Mouse (Mus musculus) embryonic facial prominence, embryonic 14.5 days (tissue): ENCODE data around the gene Pld5. TPM values are rescaled to one million over a fixed set of nuclear protein-coding genes. Genes with fewer than 3 reads are reported as not detected.
A peak's percentile ranks its signal among the peaks of the same experiment; 100 is the strongest.

Source experiments
- ATAC-seq: fragments of 200-750 bp; cut with Nextera tagmentation; 2 replicates; pipeline ENCODE4 v1.8.0; 2017; ENCODE audit warnings: low read depth, moderate number of reproducible peaks, moderate TSS enrichment
- DNase-seq: peaks from one replicate; pipeline ENCODE4 v3.0.0-alpha.2; 2015; ENCODE audit warnings: low spot score
- H3K27ac ChIP-seq: fragments of 300-500 bp; sonication (generic); replicated peaks from 2 replicates; pipeline ENCODE4 v1.5.1; 2014; ENCODE audit warnings: low read depth, mild to moderate bottlenecking, low read length, moderate library complexity
- H3K27me3 ChIP-seq: fragments of 300-500 bp; sonication (generic); replicated peaks from 2 replicates; pipeline ENCODE4 v1.6.1; 2014; ENCODE audit warnings: low read length; ENCODE audit not compliant: control insufficient read depth, insufficient read depth
- H3K36me3 ChIP-seq: fragments of 300-500 bp; sonication (generic); 2 replicates; pipeline ENCODE4 v1.6.1; 2014; ENCODE audit warnings: low read length, mixed read lengths; ENCODE audit not compliant: control insufficient read depth, insufficient read depth
- H3K4me1 ChIP-seq: fragments of 300-500 bp; sonication (generic); 2 replicates; pipeline ENCODE4 v1.6.1; 2014; ENCODE audit warnings: antibody characterized with exemption, low read length; ENCODE audit not compliant: control insufficient read depth, insufficient read depth
- H3K4me2 ChIP-seq: fragments of 300-500 bp; sonication (generic); 2 replicates; pipeline ENCODE4 v1.6.1; 2014; ENCODE audit warnings: low read depth, mild to moderate bottlenecking, low read length, moderate library complexity, mixed read lengths
- H3K4me3 ChIP-seq: fragments of 300-500 bp; sonication (generic); 2 replicates; pipeline ENCODE4 v1.5.1; 2014; ENCODE audit warnings: low read depth, mild to moderate bottlenecking, low read length
- H3K9ac ChIP-seq: fragments of 300-500 bp; sonication (generic); 2 replicates; pipeline ENCODE4 v1.6.1; 2014; ENCODE audit warnings: low read depth, mild to moderate bottlenecking, low read length, moderate library complexity, mixed read lengths
- H3K9me3 ChIP-seq: fragments of 300-500 bp; sonication (generic); 2 replicates; pipeline ENCODE4 v1.6.1; 2016; ENCODE audit warnings: low read length; ENCODE audit not compliant: control insufficient read depth
- WGBS: fragments of 180-500 bp; shearing (Covaris S2); extraction: QIAGEN DNeasy Blood & Tissue Kit; methylation state at CpG from one replicate; pipeline ENCODE4 v1.1.7; 2014; 5-methylcytosine and 5-hydroxymethylcytosine counted together
- polyA plus RNA-seq: library from polyadenylated mRNA; unstranded; fragments of >200 nt; fragmentation: Nextera tagmentation; extraction: Ambion mirVana; gene quantifications from 2 replicates; pipeline ENCODE4 v1.2.1, GENCODE M21; 2014

Pld5 gene
- polyA plus RNA-seq, 1 experiment from 2014 or later: 1.8 TPM

DNA sequence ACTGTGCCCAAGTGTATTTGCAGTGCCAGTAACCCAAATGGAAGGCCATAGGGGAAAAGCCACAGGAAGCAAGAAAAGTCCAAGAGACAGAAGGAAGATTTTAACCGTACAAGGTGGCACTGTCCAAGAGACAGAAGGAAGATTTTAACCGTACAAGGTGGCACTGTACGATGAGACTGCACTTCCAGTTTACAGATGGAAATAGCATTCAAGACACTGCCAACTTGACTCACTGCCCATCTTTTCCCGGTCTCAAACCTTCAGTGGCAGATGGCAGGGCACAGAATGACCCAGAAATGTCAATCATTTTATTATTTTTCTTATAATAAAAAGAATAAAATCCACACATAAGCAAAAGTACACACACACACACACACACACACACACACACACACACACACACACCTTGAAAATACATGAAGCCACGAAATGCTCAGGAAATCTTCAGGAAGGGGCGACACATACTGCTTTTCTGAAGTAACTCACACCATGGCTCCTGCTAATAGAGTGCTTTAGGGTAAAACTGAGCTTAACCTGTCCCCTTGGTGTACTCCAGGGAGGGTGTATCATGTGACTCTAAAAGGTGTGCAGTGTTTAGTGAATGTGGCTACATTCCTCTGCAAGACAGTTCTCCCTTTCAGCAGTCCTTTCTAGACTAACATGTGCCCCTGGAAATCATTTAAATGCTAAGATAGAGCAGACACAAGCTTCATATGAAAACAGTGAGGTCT lies 77.9 kb downstream of the Pld5 start:
- 82% methylated on average over 6 of the region's 6 CpGs for WGBS
- no peak for ATAC-seq

DNA sequence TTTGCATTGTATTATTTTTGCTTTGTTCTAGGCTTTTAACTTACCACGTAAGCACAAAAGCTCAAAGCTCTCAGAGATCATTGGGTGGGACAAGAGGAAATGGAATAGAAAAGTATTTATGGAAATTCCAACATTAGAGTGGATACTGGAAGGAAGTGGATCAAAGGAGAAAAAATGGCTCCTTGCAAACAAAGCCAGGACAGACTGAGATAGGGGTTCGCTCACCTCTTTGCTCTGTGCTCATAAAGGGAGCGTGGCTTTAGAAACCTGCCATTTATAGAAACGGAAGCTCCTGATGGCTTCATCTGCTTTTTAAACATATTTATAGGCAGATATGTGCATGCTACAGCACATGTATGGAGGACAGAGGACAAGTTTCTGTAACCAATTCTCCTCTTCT lies 78.8 kb downstream of the Pld5 start:
- Histone ChIP-seq H3K4me1 (no peaks in the 10 kb centered on the region), H3K9me3 (no peaks in the 10 kb centered on the region), H3K4me3 (no peak overlapping the region), H3K27me3 (no peaks in the 10 kb centered on the region), H3K27ac (no peak overlapping the region), H3K36me3 (no peaks in the 10 kb centered on the region), H3K9ac (no peak overlapping the region), H3K4me2 (no peak overlapping the region)
- ATAC-seq (no peak), DNase-seq (no peak)
- 89% methylated on average over 4 of the region's 4 CpGs for WGBS

More for the DNA sequence above, 77.9 kb downstream of the Pld5 start:
- Histone ChIP-seq H3K9ac (no peak overlapping the region), H3K36me3 (no peaks in the 10 kb centered on the region), H3K27me3 (no peaks in the 10 kb centered on the region), H3K4me2 (no peak overlapping the region), H3K9me3 (no peaks in the 10 kb centered on the region), H3K4me1 (no peaks in the 10 kb centered on the region), H3K4me3 (no peak overlapping the region), H3K27ac (no peak overlapping the region)
- no peak for DNase-seq

DNA sequence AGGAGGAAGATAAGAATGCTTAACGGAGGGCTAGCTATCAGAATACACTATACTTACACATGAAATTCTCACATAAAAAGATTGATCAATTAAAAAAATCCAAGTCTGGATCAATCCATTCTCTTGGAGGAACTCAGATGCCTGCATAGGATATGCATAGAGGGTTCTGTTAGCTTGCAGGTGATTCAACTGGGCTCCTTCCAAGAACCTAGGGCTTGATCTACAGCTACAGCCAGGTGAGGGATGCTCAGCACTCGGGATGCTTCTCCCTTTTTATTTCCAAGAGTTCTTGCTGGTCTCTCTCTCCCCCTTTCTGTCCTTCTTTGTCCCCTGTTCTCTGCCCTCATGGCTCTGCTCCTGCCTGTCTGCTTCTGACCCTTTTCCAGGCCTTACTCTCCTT lies 80.4 kb downstream of the Pld5 start:
- Histone ChIP-seq H3K36me3 (no peaks in the 10 kb centered on the region), H3K4me1 (no peaks in the 10 kb centered on the region), H3K9me3 (no peaks in the 10 kb centered on the region), H3K4me2 (no peak overlapping the region), H3K27ac (no peak overlapping the region), H3K4me3 (no peak overlapping the region), H3K27me3 (no peaks in the 10 kb centered on the region), H3K9ac (no peak overlapping the region)
- no peak for DNase-seq
- ATAC-seq: no peak
- WGBS: 74% methylated on average over 2 of the region's 2 CpGs

- Histone ChIP-seq H3K4me2 (no peak overlapping the region), H3K4me3 (no peak overlapping the region)
Measured at GRCm38 (mm10) chr1:176183991-176184390, 91.1 kb downstream of the Pld5 start.

GRCm38 (mm10) chr1:176174971-176175370 lies 100.1 kb downstream of the Pld5 start:
- DNase-seq (no peak), ATAC-seq (no peak)
- H3K36me3 ChIP-seq: no peaks in the 10 kb centered on the region
- no peak overlapping the region for H3K4me3 ChIP-seq
- no peaks in the 10 kb centered on the region for H3K27me3 ChIP-seq
- no peaks in the 10 kb centered on the region for H3K4me1 ChIP-seq
- 70% methylated on average over 1 of the region's 1 CpGs for WGBS
- no peak overlapping the region for H3K4me2 ChIP-seq
- H3K27ac ChIP-seq: no peak overlapping the region
- H3K9ac ChIP-seq: no peak overlapping the region
- H3K9me3 ChIP-seq: no peaks in the 10 kb centered on the region

More at GRCm38 (mm10) chr1:176183991-176184390, 91.1 kb downstream of the Pld5 start:
- ATAC-seq: no peak; the same call in 1 of the 2 replicates
- Histone ChIP-seq H3K27me3 (no peaks in the 10 kb centered on the region), H3K9me3 (no peaks in the 10 kb centered on the region), H3K4me1 (no peaks in the 10 kb centered on the region), H3K27ac (no peak overlapping the region), H3K9ac (no peak overlapping the region), H3K36me3 (no peaks in the 10 kb centered on the region)
- peak; percentile 53 for DNase-seq
- WGBS: 74% methylated on average over 6 of the region's 6 CpGs

DNA sequence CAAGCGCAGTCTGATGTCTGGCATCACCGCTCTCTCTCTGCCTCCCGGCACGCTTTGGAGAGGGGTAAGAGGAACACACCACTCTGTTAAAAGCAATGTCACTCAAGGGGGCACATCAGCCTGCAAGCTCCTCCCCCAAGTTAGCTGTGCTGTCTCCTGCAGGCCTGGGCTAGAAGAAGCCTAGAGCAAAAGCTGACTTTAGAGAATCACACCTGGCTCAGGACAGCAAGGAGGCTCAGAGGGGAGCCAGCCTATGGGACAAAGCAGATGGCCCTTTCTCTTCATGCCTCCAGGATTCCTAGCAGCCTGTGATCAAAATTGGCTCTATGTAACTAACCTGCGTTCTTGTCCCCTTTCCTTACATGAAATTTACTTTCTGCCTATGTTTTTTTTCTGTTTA lies 107.3 kb downstream of the Pld5 start:
- ATAC-seq (no peak), DNase-seq (no peak)
- no peak overlapping the region for H3K27ac ChIP-seq
- 49% methylated on average over 5 of the region's 5 CpGs for WGBS
- no peaks in the 10 kb centered on the region for H3K27me3 ChIP-seq
- H3K9ac ChIP-seq: no peak overlapping the region
- no peak overlapping the region for H3K4me2 ChIP-seq
- no peak overlapping the region for H3K4me3 ChIP-seq
- H3K9me3 ChIP-seq: no peaks in the 10 kb centered on the region
- no peaks in the 10 kb centered on the region for H3K4me1 ChIP-seq
- no peaks in the 10 kb centered on the region for H3K36me3 ChIP-seq

- Histone ChIP-seq H3K4me1 (no peaks in the 10 kb centered on the region), H3K9ac (no peak overlapping the region), H3K4me3 (no peak overlapping the region), H3K4me2 (no peak overlapping the region), H3K36me3 (no peaks in the 10 kb centered on the region), H3K9me3 (no peaks in the 10 kb centered on the region), H3K27ac (no peak overlapping the region), H3K27me3 (no peaks in the 10 kb centered on the region)
- ATAC-seq: no peak
- 68% methylated on average over 2 of the region's 2 CpGs for WGBS
- DNase-seq: no peak
Measured at GRCm38 (mm10) chr1:176167114-176167513, 108.0 kb downstream of the Pld5 start.

- H3K36me3 ChIP-seq: no peaks in the 10 kb centered on the region
- no peaks in the 10 kb centered on the region for H3K27me3 ChIP-seq
- H3K4me2 ChIP-seq: no peak overlapping the region
- peaks cover 11% of the 10 kb centered on the region; the same call in 1 of the 2 replicates for H3K9me3 ChIP-seq
- peak; percentile 26 for DNase-seq
- H3K9ac ChIP-seq: no peak overlapping the region
- H3K4me1 ChIP-seq: no peaks in the 10 kb centered on the region
- no peak for ATAC-seq
- WGBS: 53% methylated on average over 6 of the region's 6 CpGs
- no peak overlapping the region for H3K4me3 ChIP-seq
- H3K27ac ChIP-seq: no peak overlapping the region
Measured at GRCm38 (mm10) chr1:176145306-176145705, 129.8 kb downstream of the Pld5 start.

DNA sequence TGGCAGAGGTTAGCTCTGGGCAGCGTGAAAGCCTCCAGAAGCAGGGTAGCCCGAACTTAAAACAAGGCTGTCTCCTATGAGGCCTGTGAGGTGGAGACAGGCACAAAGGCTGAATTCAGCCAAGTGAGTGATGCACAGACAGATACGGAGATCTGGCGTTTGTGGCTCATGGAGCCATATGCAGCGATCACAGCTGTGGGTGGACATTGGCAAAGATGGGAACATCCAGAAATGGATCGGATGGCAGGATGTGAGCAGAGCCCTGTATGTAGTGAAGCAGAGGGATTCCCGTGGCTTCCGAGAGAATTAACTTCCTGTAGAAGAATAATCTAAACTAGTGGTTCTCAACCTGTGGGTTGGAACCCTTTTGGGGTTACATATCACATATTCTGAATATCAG lies 140.7 kb downstream of the Pld5 start:
- Histone ChIP-seq H3K4me1 (no peaks in the 10 kb centered on the region), H3K27ac (no peak overlapping the region), H3K4me3 (no peak overlapping the region), H3K27me3 (no peaks in the 10 kb centered on the region), H3K36me3 (no peaks in the 10 kb centered on the region), H3K9me3 (no peaks in the 10 kb centered on the region), H3K9ac (no peak overlapping the region), H3K4me2 (no peak overlapping the region)
- no peak for ATAC-seq
- DNase-seq: no peak
- WGBS: 80% methylated on average over 8 of the region's 8 CpGs
